Mouse (Mus musculus) T-helper 17 cell (primary cell): Measurements from ENCODE around the gene Gdf3.

Source experiments
- in situ Hi-C, 2 experiments: fragments of 300-600 bp; cut with MboI, MseI; formaldehyde crosslinking; loops; 1 replicate in 1 of 2; 2 replicates in 1 of 2; pipeline ENCODE4 v1.15.1; 2025; ENCODE audit warnings: high pct_unique_total_duplicates in 2 of 2

Gene Gdf3

DNA sequence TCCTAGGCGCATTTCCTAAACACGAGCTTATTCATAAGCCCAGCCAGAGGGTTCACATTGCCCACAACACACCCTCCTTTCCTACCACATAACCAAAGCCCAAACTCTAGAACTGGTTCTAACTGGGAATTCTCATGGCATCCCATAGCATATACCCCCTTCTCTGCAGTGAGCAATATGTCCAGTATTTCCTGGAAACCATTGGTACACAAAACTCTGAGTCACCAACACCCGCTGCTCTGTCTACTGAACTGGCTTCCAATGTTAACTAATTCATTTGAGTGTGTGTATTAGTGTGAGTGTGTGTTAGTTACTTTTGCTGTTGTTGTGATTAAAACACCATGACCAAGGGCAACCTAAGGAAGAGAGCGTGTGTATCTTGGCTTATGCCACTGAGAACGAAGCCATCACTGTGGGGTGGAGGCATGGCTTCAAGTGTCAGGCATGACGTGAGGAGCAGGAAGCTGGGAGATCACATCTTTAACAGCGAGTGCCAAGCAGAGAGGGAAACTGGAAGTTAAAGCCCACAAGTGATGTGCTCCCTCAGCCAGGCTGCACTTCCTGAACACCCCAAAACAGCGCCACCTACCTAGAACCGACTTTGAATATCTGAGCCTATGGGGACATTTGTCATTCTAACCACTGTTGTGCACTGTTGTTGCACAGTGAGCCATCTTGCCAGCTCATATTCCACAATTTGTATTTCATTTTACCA is 44.7 kb downstream of the Gdf3 start:
- in situ Hi-C loops, result no loop called here

- in situ Hi-C loops, result loop anchor here in 1 of 2 experiments (5.0 kb wide), 1 partner anchor 65 kb away; the partner anchor contains the start of gene Rimklb
Measured at GRCm38 (mm10) chr6:122562463-122562862, 47.4 kb downstream of the Gdf3 start.

DNA sequence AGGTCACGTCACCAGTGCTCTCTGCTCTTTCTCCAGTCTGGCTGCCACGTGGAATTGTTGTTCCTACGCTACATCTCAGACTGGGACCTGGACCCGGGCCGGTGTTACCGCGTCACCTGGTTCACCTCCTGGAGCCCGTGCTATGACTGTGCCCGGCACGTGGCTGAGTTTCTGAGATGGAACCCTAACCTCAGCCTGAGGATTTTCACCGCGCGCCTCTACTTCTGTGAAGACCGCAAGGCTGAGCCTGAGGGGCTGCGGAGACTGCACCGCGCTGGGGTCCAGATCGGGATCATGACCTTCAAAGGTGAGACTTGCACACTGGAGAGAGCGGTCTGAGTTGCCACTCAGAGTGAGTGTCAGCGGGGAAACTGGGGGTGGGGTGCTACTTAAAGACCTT is 48.9 kb downstream of the Gdf3 start:
- in situ Hi-C loops, result loop anchor here in 1 of 2 experiments (5.0 kb wide), 1 partner anchor 64 kb away; the partner anchor contains the start of gene Rimklb

DNA sequence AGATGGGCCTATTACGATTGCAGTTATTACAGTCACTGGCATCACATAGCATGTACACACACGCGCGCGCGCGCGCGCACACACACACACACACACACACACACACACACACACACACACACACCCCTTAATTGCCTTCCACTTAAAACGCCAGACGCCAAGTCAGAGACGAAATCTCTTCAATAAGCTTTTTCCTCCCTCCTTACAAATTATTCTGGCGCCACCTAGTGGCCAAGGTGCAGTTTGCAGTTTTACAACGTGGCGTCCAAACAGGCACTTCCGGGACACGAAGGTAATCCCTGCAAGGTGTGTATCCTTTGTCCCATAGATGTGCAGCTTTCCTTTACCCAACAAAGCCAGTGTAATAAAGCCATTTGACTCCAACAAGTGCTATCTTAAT is 49.5 kb downstream of the Gdf3 start:
- in situ Hi-C loops, result loop anchor here in 1 of 2 experiments (5.0 kb wide), 1 partner anchor 63 kb away; the partner anchor contains the start of gene Rimklb

DNA sequence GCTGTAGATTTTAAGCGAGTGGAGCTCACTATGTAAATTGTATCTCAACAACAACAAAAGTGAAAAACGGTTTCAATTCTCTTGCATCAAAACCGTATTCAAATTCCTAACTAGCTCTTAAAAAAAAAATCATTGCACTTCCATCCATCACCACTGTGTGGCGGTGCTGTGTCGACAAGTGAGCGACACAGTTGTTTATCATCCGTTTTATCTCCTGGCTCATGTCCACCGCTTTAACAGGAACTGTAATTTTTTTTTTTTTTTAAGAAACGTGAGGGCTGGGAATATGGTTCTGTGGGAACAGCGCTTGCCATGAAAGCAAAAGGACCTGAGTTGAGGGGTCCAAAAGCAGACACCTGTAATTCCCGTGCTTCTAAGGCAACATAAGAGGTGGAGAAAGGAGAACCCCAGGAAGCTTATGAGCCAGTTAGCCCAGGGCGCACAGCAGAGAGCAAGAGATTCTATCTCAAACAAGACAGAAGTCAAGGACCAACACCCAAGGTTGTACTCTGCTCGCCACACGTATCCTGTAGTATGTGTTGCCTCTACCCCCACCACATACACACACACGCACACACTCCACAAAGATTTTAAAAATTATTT is 52.8 kb downstream of the Gdf3 start:
- in situ Hi-C loops, result no loop called here
